Mouse (Mus musculus) limb, embryonic 10.5 days (tissue): ENCODE results near the gene Wwtr1. TPM values are rescaled to one million over a fixed set of nuclear protein-coding genes. Genes with fewer than 3 reads are reported as not detected.

ENCODE experiments used
- DNase-seq: peaks from one replicate; pipeline ENCODE4 v3.0.0-alpha.2; 2017; ENCODE audit warnings: low spot score
- H3K27ac ChIP-seq: fragments of 300-500 bp; sonication (generic); 2 replicates; pipeline ENCODE4 v1.5.1; 2016; ENCODE audit warnings: mild to moderate bottlenecking
- H3K27me3 ChIP-seq: fragments of 300-500 bp; sonication (generic); 2 replicates; pipeline ENCODE4 v1.6.1; 2016; ENCODE audit warnings: low read depth, mild to moderate bottlenecking; ENCODE audit not compliant: poor library complexity, severe bottlenecking
- H3K36me3 ChIP-seq: fragments of 300-500 bp; sonication (generic); 2 replicates; pipeline ENCODE4 v1.6.1; 2016; ENCODE audit warnings: mild to moderate bottlenecking, moderate library complexity
- H3K4me1 ChIP-seq: fragments of 300-500 bp; sonication (generic); 2 replicates; pipeline ENCODE4 v1.6.1; 2016
- H3K4me3 ChIP-seq: fragments of 300-500 bp; sonication (generic); 2 replicates; pipeline ENCODE4 v1.5.1; 2016; ENCODE audit warnings: mild to moderate bottlenecking, moderate library complexity
- H3K9me3 ChIP-seq: fragments of 300-500 bp; sonication (generic); replicated peaks from 2 replicates; pipeline ENCODE4 v1.6.1; 2016; ENCODE audit warnings: mild to moderate bottlenecking
- WGBS: fragments of 180-500 bp; shearing (Covaris S2); methylation state at CpG from one replicate; pipeline ENCODE4 v1.1.7; 2016; 5-methylcytosine and 5-hydroxymethylcytosine counted together
- polyA plus RNA-seq: library from polyadenylated mRNA; unstranded; fragments of >200 nt; fragmentation: Nextera tagmentation; extraction: Ambion mirVana; gene quantifications from 2 replicates; pipeline ENCODE4 v1.2.1, GENCODE M21; 2016

The Wwtr1 gene
- polyA plus RNA-seq, 1 experiment from 2014 or later = 10.7 TPM

DNA sequence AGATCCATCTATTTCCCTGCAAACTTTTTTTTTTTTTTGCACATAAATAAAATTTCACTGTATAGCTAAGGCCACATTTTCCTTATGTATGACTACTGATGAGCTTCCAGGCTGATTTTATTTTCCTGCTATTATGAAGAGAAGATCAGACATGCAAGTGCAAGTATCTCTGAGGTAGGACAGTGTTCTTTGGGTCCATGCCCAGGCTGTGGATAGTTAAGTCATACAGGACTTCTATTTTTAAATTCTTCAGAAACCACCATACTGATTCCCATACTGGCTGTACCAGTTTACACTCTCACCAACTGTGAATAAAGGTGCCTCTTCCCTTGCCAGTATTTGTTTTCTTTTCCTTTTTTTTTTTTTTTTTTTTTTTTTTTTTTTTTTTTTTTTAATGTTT, 48.6 kb downstream of the Wwtr1 start:
- Histone ChIP-seq H3K9me3 (no peaks in the 10 kb centered on the region), H3K4me1 (peaks cover 18% of the 10 kb centered on the region; the same call in 1 of the 2 replicates), H3K27me3 (no peaks in the 10 kb centered on the region), H3K4me3 (no peak overlapping the region), H3K36me3 (no peaks in the 10 kb centered on the region), H3K27ac (no peak overlapping the region)
- no peak for DNase-seq

GRCm38 (mm10) chr3:57523093-57523492, 52.6 kb downstream of the Wwtr1 start:
- H3K27ac ChIP-seq = no peak overlapping the region
- no peak overlapping the region for H3K4me3 ChIP-seq
- H3K27me3 ChIP-seq = no peaks in the 10 kb centered on the region
- no peaks in the 10 kb centered on the region for H3K4me1 ChIP-seq
- no peaks in the 10 kb centered on the region for H3K36me3 ChIP-seq
- H3K9me3 ChIP-seq = no peaks in the 10 kb centered on the region
- no peak for DNase-seq
- WGBS = 95% methylated on average over 5 of the region's 5 CpGs

GRCm38 (mm10) chr3:57521876-57522275, 53.8 kb downstream of the Wwtr1 start:
- DNase-seq = no peak
- no peaks in the 10 kb centered on the region for H3K27me3 ChIP-seq
- H3K27ac ChIP-seq = no peak overlapping the region
- no peaks in the 10 kb centered on the region for H3K4me1 ChIP-seq
- no peaks in the 10 kb centered on the region for H3K36me3 ChIP-seq
- no peaks in the 10 kb centered on the region for H3K9me3 ChIP-seq
- WGBS = 95% methylated on average over 4 of the region's 4 CpGs
- H3K4me3 ChIP-seq = no peak overlapping the region

DNA sequence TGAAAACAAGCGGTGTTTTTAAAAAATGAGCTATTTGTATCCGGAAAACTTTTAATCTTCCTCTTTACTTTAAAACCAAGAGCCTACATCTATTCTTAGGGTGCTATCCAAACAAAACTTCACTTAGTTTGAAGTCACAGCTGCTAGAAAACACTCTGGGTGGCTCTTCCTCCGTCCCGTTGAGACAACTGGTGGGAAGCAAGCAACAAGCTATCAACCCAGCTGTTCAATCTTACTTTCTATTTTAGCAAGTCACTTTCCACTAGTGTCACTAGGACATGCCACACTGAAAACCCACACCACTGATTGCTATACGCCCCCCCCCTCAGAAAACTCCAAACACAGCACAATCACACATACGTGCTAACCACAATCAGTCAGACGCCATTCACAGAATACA, 55.7 kb downstream of the Wwtr1 start:
- Histone ChIP-seq H3K27ac (no peak overlapping the region), H3K4me3 (no peak overlapping the region), H3K9me3 (no peaks in the 10 kb centered on the region), H3K36me3 (no peaks in the 10 kb centered on the region), H3K4me1 (no peaks in the 10 kb centered on the region), H3K27me3 (no peaks in the 10 kb centered on the region)
- 91% methylated on average over 7 of the region's 7 CpGs for WGBS
- no peak for DNase-seq

GRCm38 (mm10) chr3:57516146-57516545, 59.6 kb downstream of the Wwtr1 start:
- WGBS = 78% methylated on average over 4 of the region's 4 CpGs
- DNase-seq = no peak
- H3K4me1 ChIP-seq = peaks cover 12% of the 10 kb centered on the region; the same call in 1 of the 2 replicates

GRCm38 (mm10) chr3:57515044-57515443, 60.7 kb downstream of the Wwtr1 start:
- DNase-seq = no peak
- H3K4me1 ChIP-seq = peaks cover 12% of the 10 kb centered on the region; the same call in 1 of the 2 replicates
- no peaks in the 10 kb centered on the region for H3K36me3 ChIP-seq
- WGBS = 96% methylated on average over 7 of the region's 7 CpGs
- no peak overlapping the region for H3K27ac ChIP-seq
- no peaks in the 10 kb centered on the region for H3K9me3 ChIP-seq
- no peak overlapping the region for H3K4me3 ChIP-seq
- H3K27me3 ChIP-seq = no peaks in the 10 kb centered on the region

More at GRCm38 (mm10) chr3:57516146-57516545, 59.6 kb downstream of the Wwtr1 start:
- H3K4me3 ChIP-seq = no peak overlapping the region
- no peaks in the 10 kb centered on the region for H3K36me3 ChIP-seq
- H3K27ac ChIP-seq = no peak overlapping the region
- no peaks in the 10 kb centered on the region for H3K9me3 ChIP-seq
- H3K27me3 ChIP-seq = no peaks in the 10 kb centered on the region

DNA sequence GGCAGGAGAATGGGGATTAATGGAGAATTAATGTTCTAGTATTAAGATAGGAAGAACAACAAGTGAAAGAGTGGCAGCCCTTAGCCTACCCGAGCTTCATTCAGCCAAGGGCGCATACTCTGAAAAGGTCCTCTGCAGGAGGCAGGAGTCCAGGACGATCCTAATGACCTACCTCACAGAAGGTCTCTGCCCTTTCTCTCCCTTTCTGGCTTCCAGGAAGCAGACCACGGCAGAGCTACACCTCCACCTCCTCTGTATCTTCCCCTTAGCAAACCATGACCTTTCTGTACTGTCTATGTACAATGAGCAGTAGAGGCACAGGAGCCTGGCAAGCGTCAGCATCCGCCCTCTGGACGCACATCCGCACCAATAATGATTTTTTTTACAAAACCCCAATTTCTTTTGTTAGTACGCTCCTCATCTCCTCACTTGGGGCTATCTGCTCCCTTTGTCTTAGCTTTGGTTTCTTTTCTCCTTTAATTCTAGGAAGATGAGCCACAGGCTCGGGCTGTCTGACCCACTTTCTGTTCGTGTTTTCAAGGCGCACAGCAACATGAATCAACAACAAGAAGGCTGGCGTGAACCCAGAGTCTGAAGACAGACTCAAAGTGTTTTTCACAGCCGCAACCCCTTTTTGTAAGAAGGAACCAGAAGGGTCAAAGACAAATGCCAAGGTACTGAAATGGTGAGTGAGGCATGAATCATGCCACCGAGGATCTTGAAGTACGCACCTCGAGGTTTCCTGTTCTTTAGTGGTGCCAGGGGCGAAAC, 63.7 kb downstream of the Wwtr1 start:
- H3K27ac ChIP-seq = no peak overlapping the region

GRCm38 (mm10) chr3:57509945-57510675, 65.6 kb downstream of the Wwtr1 start:
- Histone ChIP-seq H3K27me3 (no peaks in the 10 kb centered on the region), H3K27ac (no peak overlapping the region), H3K36me3 (no peaks in the 10 kb centered on the region), H3K4me3 (no peak overlapping the region), H3K9me3 (no peaks in the 10 kb centered on the region), H3K4me1 (peaks cover 16% of the 10 kb centered on the region; the same call in 1 of the 2 replicates)
- WGBS = 91% methylated on average over 7 of the region's 7 CpGs
- DNase-seq = no peak

More for the DNA sequence above, 63.7 kb downstream of the Wwtr1 start:
- whole genome bisulfite sequencing = 80% methylated on average over 18 of the region's 18 CpGs
- Histone ChIP-seq H3K27me3 (no peaks in the 10 kb centered on the region), H3K4me1 (peaks cover 12% of the 10 kb centered on the region; the same call in 1 of the 2 replicates), H3K9me3 (no peaks in the 10 kb centered on the region), H3K4me3 (no peak overlapping the region), H3K36me3 (no peaks in the 10 kb centered on the region)
- no peak for DNase-seq

- H3K9me3 ChIP-seq = no peaks in the 10 kb centered on the region
Measured at GRCm38 (mm10) chr3:57505991-57506390, 69.7 kb downstream of the Wwtr1 start.

DNA sequence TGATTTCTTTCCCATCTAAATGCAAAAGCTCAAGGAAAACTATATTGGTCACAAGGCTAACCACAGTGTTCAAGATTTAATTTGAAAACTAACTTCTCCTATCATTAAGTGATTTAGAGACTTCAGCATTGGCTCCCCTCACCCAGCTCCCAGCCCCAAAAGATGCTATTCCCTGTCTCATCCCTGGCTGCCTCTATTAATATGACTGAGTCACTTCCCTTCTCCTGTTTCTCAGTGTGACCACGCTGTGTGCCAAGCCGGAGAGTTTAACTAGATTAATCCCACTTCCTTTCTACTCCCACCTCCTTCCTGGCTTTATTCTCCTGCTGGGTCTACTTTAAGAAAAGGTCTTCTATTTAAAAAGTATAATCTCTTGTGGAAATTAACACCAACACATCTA, 71.0 kb downstream of the Wwtr1 start:
- H3K9me3 ChIP-seq = no peaks in the 10 kb centered on the region
- no peak overlapping the region for H3K4me3 ChIP-seq
- no peaks in the 10 kb centered on the region for H3K27me3 ChIP-seq
- no peak for DNase-seq
- WGBS = 73% methylated on average over 2 of the region's 2 CpGs
- peaks cover 13% of the 10 kb centered on the region; the same call in 1 of the 2 replicates for H3K4me1 ChIP-seq
- no peak overlapping the region for H3K27ac ChIP-seq
- H3K36me3 ChIP-seq = no peaks in the 10 kb centered on the region

More at GRCm38 (mm10) chr3:57505991-57506390, 69.7 kb downstream of the Wwtr1 start:
- no peak for DNase-seq
- no peak overlapping the region for H3K27ac ChIP-seq
- H3K27me3 ChIP-seq = no peaks in the 10 kb centered on the region
- 92% methylated on average over 10 of the region's 10 CpGs for WGBS
- H3K4me3 ChIP-seq = no peak overlapping the region
- H3K36me3 ChIP-seq = no peaks in the 10 kb centered on the region
- H3K4me1 ChIP-seq = peaks cover 13% of the 10 kb centered on the region; the same call in 1 of the 2 replicates

DNA sequence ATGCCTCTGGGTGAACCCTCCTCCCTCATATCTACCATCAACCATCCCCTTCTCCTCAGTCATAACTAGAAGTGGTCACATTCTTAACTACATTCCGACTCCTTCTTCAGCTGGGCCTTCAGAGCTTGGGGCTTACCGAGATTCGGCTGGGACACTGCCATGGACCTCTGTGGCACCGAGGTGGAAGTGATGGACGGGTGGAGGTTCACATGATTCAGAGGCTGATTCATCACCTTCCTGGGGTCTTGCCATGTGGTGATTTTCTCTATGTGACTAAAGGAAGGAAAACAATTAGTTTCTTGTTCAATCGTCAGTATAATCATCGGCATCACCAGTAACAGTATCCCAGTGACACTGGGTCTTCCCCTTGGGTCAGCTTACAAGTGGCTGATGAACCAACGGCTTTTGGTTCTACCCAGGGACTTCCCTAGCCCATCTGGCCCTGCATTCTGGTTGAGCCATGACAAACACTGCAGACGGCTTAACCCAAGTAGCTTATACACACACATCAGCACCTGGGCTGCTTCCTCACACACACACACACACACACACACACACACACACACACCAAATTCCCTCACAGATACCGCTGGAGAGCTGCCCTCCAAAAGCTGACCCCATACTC, 74.0 kb downstream of the Wwtr1 start:
- no peak overlapping the region for H3K27ac ChIP-seq
- no peak overlapping the region for H3K4me3 ChIP-seq
- 86% methylated on average over 10 of the region's 10 CpGs for WGBS
- H3K4me1 ChIP-seq = peaks cover 13% of the 10 kb centered on the region; the same call in 1 of the 2 replicates
- no peak for DNase-seq
- no peaks in the 10 kb centered on the region for H3K9me3 ChIP-seq
- H3K27me3 ChIP-seq = no peaks in the 10 kb centered on the region
- no peaks in the 10 kb centered on the region for H3K36me3 ChIP-seq

GRCm38 (mm10) chr3:57500846-57501245, 74.9 kb downstream of the Wwtr1 start:
- H3K9me3 ChIP-seq = no peaks in the 10 kb centered on the region
- 94% methylated on average over 9 of the region's 9 CpGs for WGBS
- DNase-seq = no peak
- peaks cover 9% of the 10 kb centered on the region; the same call in 1 of the 2 replicates for H3K4me1 ChIP-seq
- no peak overlapping the region for H3K4me3 ChIP-seq
- H3K27ac ChIP-seq = no peak overlapping the region
- H3K27me3 ChIP-seq = no peaks in the 10 kb centered on the region
- no peaks in the 10 kb centered on the region for H3K36me3 ChIP-seq

- H3K9me3 ChIP-seq = no peaks in the 10 kb centered on the region
- WGBS = 84% methylated on average over 1 of the region's 1 CpGs
Measured at GRCm38 (mm10) chr3:57497791-57498190, 77.9 kb downstream of the Wwtr1 start.

More at GRCm38 (mm10) chr3:57497791-57498190, 77.9 kb downstream of the Wwtr1 start:
- peaks cover 9% of the 10 kb centered on the region; the same call in 1 of the 2 replicates for H3K4me1 ChIP-seq
- H3K4me3 ChIP-seq = no peak overlapping the region
- no peaks in the 10 kb centered on the region for H3K36me3 ChIP-seq
- DNase-seq = no peak
- no peak overlapping the region for H3K27ac ChIP-seq
- no peaks in the 10 kb centered on the region for H3K27me3 ChIP-seq
